Mouse (Mus musculus) liver, embryonic 15.5 days (tissue): ENCODE measurements around the gene Hoxb1. TPM values are rescaled to one million over a fixed set of nuclear protein-coding genes. Genes with fewer than 3 reads are reported as not detected.

ENCODE experiments used
- ATAC-seq: fragments of 200-750 bp; cut with Nextera tagmentation; 2 replicates; pipeline ENCODE4 v1.8.0; 2017; ENCODE audit warnings: moderate number of reproducible peaks, mild to moderate bottlenecking, moderate library complexity; ENCODE audit not compliant: insufficient read depth
- H3K27ac ChIP-seq: fragments of 300-500 bp; sonication (generic); replicated peaks from 2 replicates; pipeline ENCODE4 v1.5.1; 2015; ENCODE audit warnings: mild to moderate bottlenecking, inconsistent platforms
- H3K27me3 ChIP-seq: fragments of 300-500 bp; sonication (generic); 2 replicates; pipeline ENCODE4 v1.6.1; 2015; ENCODE audit warnings: mild to moderate bottlenecking, inconsistent platforms
- H3K36me3 ChIP-seq: fragments of 300-500 bp; sonication (generic); replicated peaks from 2 replicates; pipeline ENCODE4 v1.6.1; 2015; ENCODE audit warnings: moderate library complexity, mild to moderate bottlenecking, inconsistent platforms
- H3K4me1 ChIP-seq: fragments of 300-500 bp; sonication (generic); replicated peaks from 2 replicates; pipeline ENCODE4 v1.6.1; 2015; ENCODE audit warnings: inconsistent platforms
- H3K4me2 ChIP-seq: fragments of 300-500 bp; sonication (generic); 2 replicates; pipeline ENCODE4 v1.6.1; 2015; ENCODE audit warnings: moderate library complexity, mild to moderate bottlenecking, inconsistent platforms
- H3K4me3 ChIP-seq: fragments of 300-500 bp; sonication (generic); replicated peaks from 2 replicates; pipeline ENCODE4 v1.5.1; 2015; ENCODE audit warnings: mild to moderate bottlenecking, inconsistent platforms
- H3K9ac ChIP-seq: fragments of 300-500 bp; sonication (generic); 2 replicates; pipeline ENCODE4 v1.6.1; 2015; ENCODE audit warnings: moderate library complexity, mild to moderate bottlenecking, inconsistent platforms
- H3K9me3 ChIP-seq: fragments of 300-500 bp; sonication (generic); replicated peaks from 2 replicates; pipeline ENCODE4 v1.6.1; 2016; ENCODE audit warnings: inconsistent platforms
- WGBS: fragments of 180-500 bp; shearing (Covaris S2); methylation state at CpG from one replicate; pipeline ENCODE4 v1.1.7; 2015; ENCODE audit warnings: mixed read lengths; ENCODE audit not compliant: insufficient replicate concordance; 5-methylcytosine and 5-hydroxymethylcytosine counted together
- polyA plus RNA-seq: library from polyadenylated mRNA; unstranded; fragments of >200 nt; fragmentation: Nextera tagmentation; extraction: Ambion mirVana; gene quantifications from 2 replicates; pipeline ENCODE4 v1.2.1, GENCODE M21; 2015

Hoxb1 gene
- polyA plus RNA-seq, 1 experiment from 2014 or later = not detected

DNA sequence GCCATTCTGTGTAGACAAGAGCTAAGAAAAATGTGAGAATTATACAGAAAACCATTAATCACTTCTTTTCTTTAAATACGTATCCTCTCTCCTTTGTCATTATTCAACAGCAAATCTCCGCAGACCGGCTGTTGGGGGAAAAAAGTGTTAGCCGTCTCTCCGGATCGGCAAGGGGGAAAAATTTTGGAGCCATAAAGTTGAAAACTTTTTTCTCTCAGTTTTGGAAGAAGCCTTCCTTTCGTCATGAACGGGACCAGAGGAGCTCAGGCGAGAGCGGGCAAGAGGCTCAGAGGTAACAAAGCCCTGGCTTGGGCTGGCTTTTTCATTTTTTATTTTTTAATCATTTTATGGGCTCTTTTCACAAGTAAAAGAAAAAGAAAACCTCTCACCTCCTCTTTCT, 42.4 kb upstream of the Hoxb1 start, which contains the start of gene Hoxb3:
TSS of gene Hoxb3 (plus strand) at position 173 of the 400 bp plus-strand sequence.
- H3K4me1 ChIP-seq = no peaks in the 10 kb centered on the region; the same call in 1 of the 2 replicates
- peaks cover 99% of the 10 kb centered on the region for H3K27me3 ChIP-seq
- H3K9ac ChIP-seq = no peak within 1 kb of the TSS
- 44% methylated on average over 10 of the region's 10 CpGs for WGBS
- no peak within 1 kb of the TSS for H3K4me2 ChIP-seq
- H3K36me3 ChIP-seq = no peaks in the 10 kb centered on the region
- no peak for ATAC-seq
- H3K9me3 ChIP-seq = no peaks in the 10 kb centered on the region
- H3K4me3 ChIP-seq = no peak within 1 kb of the TSS
- H3K27ac ChIP-seq = no peak within 1 kb of the TSS

DNA sequence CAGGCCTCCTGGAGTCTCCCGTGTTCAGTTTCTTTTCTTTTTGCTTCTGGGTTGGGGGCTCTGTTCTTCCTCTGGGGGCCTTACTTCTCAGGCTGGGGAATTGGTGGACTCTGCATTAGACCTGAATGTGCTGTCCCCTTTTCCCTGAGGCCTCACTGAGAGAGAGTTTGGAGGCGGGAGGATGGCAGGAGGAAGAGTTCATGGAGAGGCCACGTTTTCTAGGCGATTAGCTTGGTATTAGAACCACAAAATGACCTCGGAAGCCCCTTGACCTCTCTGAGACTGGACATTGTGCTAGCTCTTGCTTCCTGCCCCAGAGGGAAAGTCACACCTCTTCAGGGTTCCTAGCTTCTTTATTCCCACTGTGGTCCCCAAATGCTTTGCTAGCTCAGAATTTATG, 41.4 kb upstream of the Hoxb1 start:
- no peak overlapping the region for H3K4me3 ChIP-seq
- no peak overlapping the region for H3K4me2 ChIP-seq

DNA sequence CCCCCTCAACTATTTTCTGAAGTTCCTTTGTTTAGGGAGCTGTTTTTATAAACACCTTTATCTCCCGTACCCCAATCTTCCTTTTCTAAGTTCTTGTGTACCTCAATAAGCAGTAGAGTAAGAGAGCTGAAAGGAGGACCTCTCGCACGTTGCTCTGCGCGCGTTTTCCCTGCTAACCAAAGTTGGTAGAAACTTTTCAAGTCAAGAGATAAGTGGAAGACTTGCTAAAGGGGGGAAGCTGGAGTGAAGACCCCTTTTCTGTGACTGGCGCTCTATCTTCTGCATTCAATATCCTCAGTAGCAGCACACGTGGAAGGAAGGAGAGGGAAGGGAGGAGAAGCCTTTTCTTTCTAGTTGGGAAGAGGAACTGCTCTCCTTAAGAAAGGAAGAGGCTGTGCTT, 40.6 kb upstream of the Hoxb1 start:
- H3K4me2 ChIP-seq = no peak overlapping the region
- H3K9ac ChIP-seq = no peak overlapping the region
- H3K27me3 ChIP-seq = peaks cover 98% of the 10 kb centered on the region

More for the DNA sequence above, 41.4 kb upstream of the Hoxb1 start:
- 26% methylated on average over 5 of the region's 5 CpGs for WGBS
- H3K9me3 ChIP-seq = no peaks in the 10 kb centered on the region
- H3K36me3 ChIP-seq = no peaks in the 10 kb centered on the region
- H3K4me1 ChIP-seq = no peaks in the 10 kb centered on the region; the same call in 1 of the 2 replicates
- no peak overlapping the region for H3K27ac ChIP-seq
- no peak overlapping the region for H3K9ac ChIP-seq
- peaks cover 99% of the 10 kb centered on the region for H3K27me3 ChIP-seq
- ATAC-seq = no peak

DNA sequence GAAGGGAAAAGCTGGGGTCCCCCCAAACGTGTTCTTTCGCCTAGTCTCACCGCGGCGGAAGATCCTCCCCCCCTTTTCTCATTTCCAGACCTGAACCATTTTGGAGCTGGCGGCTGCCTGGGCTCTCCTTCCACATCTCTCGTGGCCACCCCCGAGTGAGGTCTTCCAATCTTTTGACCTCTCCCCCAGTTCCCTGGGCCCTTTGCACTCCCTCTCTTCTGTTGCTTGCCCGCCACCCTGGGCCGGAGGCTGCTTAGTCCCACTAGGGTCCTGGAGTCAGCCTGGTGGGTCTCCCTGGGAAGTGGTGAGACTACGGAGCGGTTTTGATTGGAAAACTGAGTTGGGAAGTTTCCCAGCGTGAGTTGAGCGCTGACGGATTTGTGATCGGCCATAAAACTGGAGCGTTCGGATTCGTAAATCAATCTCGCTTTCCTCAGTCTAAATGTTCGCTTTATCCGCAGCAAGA, 39.8 kb upstream of the Hoxb1 start:
- Histone ChIP-seq H3K4me3 (no peak overlapping the region), H3K27me3 (peaks cover 98% of the 10 kb centered on the region), H3K36me3 (no peaks in the 10 kb centered on the region), H3K9ac (no peak overlapping the region), H3K9me3 (no peaks in the 10 kb centered on the region), H3K4me2 (no peak overlapping the region), H3K4me1 (no peaks in the 10 kb centered on the region), H3K27ac (no peak overlapping the region)
- no peak for ATAC-seq
- 39% methylated on average over 22 of the region's 22 CpGs for WGBS

More for the DNA sequence above, 40.6 kb upstream of the Hoxb1 start:
- H3K9me3 ChIP-seq = no peaks in the 10 kb centered on the region
- no peak for ATAC-seq
- 29% methylated on average over 8 of the region's 8 CpGs for WGBS
- no peak overlapping the region for H3K27ac ChIP-seq
- no peaks in the 10 kb centered on the region; the same call in 1 of the 2 replicates for H3K4me1 ChIP-seq
- H3K4me3 ChIP-seq = no peak overlapping the region
- H3K36me3 ChIP-seq = no peaks in the 10 kb centered on the region

DNA sequence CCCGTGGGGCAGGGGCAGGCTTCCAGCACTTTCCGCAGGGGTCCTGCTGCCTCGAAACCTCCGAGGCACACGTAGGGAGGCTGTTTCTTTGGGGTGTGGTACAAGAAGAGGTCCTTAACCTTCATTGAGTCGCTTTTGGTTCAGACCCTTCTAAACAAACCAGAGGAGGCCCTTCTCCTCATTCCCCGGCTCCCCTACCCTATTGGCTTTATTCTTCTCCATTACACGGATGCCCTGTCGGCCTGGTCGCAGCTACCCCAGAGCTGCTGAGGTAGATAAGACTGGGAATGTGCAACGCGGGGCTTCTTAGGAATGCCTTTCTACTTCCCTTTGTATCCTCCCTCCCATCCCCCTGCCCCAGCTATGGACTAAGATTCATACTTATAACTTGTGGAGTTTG, 38.8 kb upstream of the Hoxb1 start:
- Histone ChIP-seq H3K4me3 (no peak overlapping the region), H3K27ac (no peak overlapping the region), H3K27me3 (peaks cover 99% of the 10 kb centered on the region), H3K4me2 (no peak overlapping the region), H3K9ac (no peak overlapping the region), H3K36me3 (no peaks in the 10 kb centered on the region), H3K4me1 (no peaks in the 10 kb centered on the region), H3K9me3 (no peaks in the 10 kb centered on the region)
- WGBS = 48% methylated on average over 12 of the region's 12 CpGs
- no peak for ATAC-seq

DNA sequence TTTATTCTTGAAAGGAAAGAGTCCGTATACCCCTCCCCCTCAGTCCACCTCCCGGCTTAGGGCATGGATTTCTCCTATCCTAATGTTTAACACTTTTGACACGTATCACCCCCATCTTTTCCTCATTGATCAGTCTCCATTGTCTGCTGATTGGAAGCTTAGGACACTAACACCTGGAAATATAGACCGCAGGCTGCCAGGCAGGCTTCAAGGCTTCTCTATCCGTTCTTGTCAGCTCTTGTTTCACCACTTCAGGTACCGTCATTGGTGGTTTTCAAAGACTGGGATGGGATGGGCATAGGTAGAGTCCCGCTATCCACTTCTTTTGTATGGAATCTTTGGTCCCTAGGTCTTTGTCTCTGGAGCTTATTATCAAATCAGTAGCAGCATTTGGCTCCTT, 38.4 kb upstream of the Hoxb1 start:
- H3K4me2 ChIP-seq = no peak overlapping the region
- WGBS = 40% methylated on average over 7 of the region's 7 CpGs
- H3K36me3 ChIP-seq = no peaks in the 10 kb centered on the region
- no peak for ATAC-seq
- H3K9ac ChIP-seq = no peak overlapping the region
- H3K4me3 ChIP-seq = no peak overlapping the region
- H3K9me3 ChIP-seq = no peaks in the 10 kb centered on the region
- no peak overlapping the region for H3K27ac ChIP-seq
- peaks cover 99% of the 10 kb centered on the region for H3K27me3 ChIP-seq
- no peaks in the 10 kb centered on the region for H3K4me1 ChIP-seq

DNA sequence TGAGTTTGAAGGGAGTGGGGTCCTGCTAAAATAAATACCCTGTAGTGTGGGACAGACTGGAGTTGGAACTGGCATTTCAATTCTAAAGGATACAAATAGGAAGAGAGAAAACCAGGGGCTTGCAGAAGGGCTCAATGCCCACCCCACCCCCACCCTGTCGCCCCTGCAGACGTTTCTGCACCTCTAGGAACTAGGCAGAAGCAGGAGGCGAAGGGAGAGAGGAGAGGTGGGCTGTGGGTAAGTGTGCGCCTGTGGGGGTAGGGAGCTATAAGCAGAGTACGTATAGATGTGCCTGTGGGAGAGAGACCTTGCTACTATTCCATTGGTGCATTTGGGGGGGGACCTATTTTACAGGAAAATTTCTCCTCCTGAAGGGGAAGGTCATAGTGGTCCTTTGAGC, 37.8 kb upstream of the Hoxb1 start:
- Histone ChIP-seq H3K9ac (no peak overlapping the region), H3K27me3 (peaks cover 99% of the 10 kb centered on the region), H3K27ac (no peak overlapping the region), H3K4me3 (no peak overlapping the region), H3K9me3 (no peaks in the 10 kb centered on the region), H3K4me2 (no peak overlapping the region), H3K36me3 (no peaks in the 10 kb centered on the region), H3K4me1 (no peaks in the 10 kb centered on the region)
- 24% methylated on average over 5 of the region's 5 CpGs for WGBS
- ATAC-seq = no peak

DNA sequence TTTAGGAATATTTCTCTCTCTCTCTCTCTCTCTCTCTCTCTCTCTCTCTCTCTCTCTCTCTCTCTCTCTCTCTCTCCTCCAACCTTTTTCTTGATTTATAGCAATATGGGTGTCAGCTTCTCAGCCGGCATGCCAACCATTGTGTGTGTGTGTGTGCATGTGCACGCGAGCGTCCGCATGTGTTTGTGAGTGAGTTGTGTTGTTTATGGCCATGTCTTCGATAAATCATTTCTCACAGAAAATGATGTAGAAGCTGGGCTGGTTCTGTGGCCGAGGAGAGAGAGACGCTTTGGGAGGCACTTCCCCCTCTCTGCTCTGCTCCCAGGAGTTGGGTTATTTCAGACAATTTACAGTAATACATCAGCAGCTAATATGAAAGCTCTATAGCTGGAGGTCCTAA, 36.9 kb upstream of the Hoxb1 start:
- ATAC-seq = no peak
- Histone ChIP-seq H3K4me1 (no peaks in the 10 kb centered on the region), H3K27me3 (peaks cover 99% of the 10 kb centered on the region), H3K4me2 (no peak overlapping the region), H3K4me3 (no peak overlapping the region), H3K9me3 (no peaks in the 10 kb centered on the region), H3K9ac (no peak overlapping the region), H3K27ac (no peak overlapping the region), H3K36me3 (no peaks in the 10 kb centered on the region)
- WGBS = 41% methylated on average over 8 of the region's 8 CpGs

DNA sequence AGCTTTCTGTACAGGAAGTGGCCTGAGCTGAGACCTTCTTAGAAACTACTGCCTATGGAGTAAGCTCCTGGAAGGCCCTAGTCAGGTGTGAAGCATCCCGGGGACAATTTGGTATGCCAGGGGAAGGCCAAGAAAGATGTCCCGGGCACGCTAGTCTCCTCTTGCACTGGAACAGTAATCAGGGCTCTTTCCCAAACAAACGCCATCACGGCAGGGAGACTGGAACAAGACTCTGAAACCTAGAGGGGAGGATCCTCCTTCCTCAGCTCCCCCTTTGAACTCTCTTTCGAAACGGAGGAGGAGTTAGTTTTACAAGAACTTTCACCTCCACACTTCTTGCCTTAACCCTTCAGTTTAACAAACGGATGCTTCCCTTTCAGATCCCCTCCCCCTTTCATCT, 33.4 kb upstream of the Hoxb1 start:
- no peak overlapping the region for H3K9ac ChIP-seq
- no peak overlapping the region for H3K4me3 ChIP-seq
- H3K4me1 ChIP-seq = no peaks in the 10 kb centered on the region
- H3K27ac ChIP-seq = no peak overlapping the region
- no peak for ATAC-seq
- no peaks in the 10 kb centered on the region for H3K9me3 ChIP-seq
- no peak overlapping the region for H3K4me2 ChIP-seq
- WGBS = 12% methylated on average over 8 of the region's 8 CpGs
- no peaks in the 10 kb centered on the region for H3K36me3 ChIP-seq
- peaks cover 99% of the 10 kb centered on the region for H3K27me3 ChIP-seq

DNA sequence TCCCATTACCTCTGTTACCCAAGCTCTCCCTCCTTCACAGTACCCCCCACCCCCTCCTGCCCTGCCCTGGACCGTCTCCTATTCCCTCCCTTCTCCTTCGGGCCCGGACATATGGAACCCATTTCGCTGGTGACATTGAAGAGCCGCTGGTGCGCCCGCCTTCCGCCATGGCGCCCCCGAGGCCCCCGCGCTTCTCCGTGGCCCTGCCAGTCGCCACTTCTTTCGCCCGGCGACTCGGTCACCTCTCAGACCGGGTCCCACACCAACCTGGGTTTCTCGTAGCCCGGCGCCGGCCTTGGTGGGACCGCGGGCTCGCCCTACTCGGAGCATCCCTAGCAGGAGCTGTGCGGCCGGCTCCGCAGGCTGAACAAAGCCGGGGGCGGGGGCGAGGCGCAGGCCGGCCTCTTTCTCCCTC, 32.9 kb upstream of the Hoxb1 start:
- ATAC-seq = no peak
- H3K9ac ChIP-seq = no peak overlapping the region

DNA sequence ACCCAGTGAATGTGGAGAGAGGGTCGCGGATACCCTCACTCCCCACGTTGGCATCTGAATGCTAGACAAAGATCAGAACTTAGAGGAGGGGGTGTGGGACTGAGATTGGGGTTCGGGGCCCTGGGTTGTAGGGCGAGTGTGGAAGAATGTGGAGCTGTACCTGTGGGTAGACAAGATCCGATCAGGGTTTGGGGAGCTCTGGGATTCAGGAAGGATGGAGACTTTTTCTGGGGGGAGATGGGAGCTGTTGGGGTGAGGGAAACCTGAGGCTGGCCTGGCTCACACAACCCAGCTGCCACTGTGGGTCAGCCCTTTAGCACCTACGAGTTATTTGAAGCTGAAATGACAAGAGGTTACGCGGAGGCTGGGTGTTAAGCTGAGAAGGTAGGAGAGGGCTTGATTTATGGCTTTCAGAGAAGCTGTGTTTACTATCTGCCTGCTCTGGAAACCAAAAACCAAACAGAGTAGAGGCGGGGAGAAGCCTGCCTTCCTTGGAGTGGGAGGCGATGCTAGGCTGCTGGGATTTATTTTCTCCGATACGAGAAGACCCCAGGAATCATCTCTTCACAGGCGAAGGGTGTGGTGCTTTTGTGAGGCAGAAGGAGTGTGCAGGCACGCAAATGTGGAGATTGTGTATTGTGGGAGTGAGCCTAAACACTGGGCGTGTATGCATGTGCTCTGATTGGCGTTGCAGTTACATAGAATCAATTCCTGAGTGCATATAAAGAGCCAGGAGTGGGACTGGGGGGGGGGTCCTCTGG, 32.1 kb upstream of the Hoxb1 start:
- Histone ChIP-seq H3K4me3 (peak overlapping the region; percentile 14; the same call in 1 of the 2 replicates), H3K27me3 (peaks cover 99% of the 10 kb centered on the region), H3K36me3 (no peaks in the 10 kb centered on the region), H3K4me1 (no peaks in the 10 kb centered on the region), H3K27ac (no peak overlapping the region), H3K4me2 (peak overlapping the region; percentile 33; the same call in 1 of the 2 replicates), H3K9ac (no peak overlapping the region), H3K9me3 (no peaks in the 10 kb centered on the region)
- ATAC-seq = no peak
- WGBS = 30% methylated on average over 17 of the region's 17 CpGs

More for the DNA sequence above, 32.9 kb upstream of the Hoxb1 start:
- Histone ChIP-seq H3K4me3 (peak overlapping the region; percentile 14), H3K27me3 (peaks cover 99% of the 10 kb centered on the region), H3K27ac (no peak overlapping the region), H3K36me3 (no peaks in the 10 kb centered on the region), H3K9me3 (no peaks in the 10 kb centered on the region), H3K4me1 (no peaks in the 10 kb centered on the region), H3K4me2 (peak overlapping the region; percentile 33)
- WGBS = 8% methylated on average over 35 of the region's 35 CpGs
